Mouse (Mus musculus): ENCODE results near the gene Gm49661.

Gm49661 gene

GRCm38 (mm10) chr8:84934860-84935259 lies 34.4 kb downstream of the Gm49661 start:
- DNase-seq (ENCODE audit: inconsistent ontology term), result no peak

GRCm38 (mm10) chr8:84933767-84934559 lies 35.3 kb downstream of the Gm49661 start:
- no peak for DNase-seq (ENCODE audit: inconsistent ontology term)

GRCm38 (mm10) chr8:84930582-84930981 lies 38.7 kb downstream of the Gm49661 start:
- no peak for DNase-seq (ENCODE audit: inconsistent ontology term)

GRCm38 (mm10) chr8:84928456-84929306 lies 40.6 kb downstream of the Gm49661 start:
- peak; percentile 68 for DNase-seq (ENCODE audit: inconsistent ontology term)

GRCm38 (mm10) chr8:84927513-84927912 lies 41.7 kb downstream of the Gm49661 start:
- DNase-seq (ENCODE audit: inconsistent ontology term), result no peak

- no peak for DNase-seq (ENCODE audit: inconsistent ontology term)
These were observed 43.7 kb downstream of the Gm49661 start for GRCm38 (mm10) chr8:84925557-84925956.

GRCm38 (mm10) chr8:84921596-84921995 lies 47.6 kb downstream of the Gm49661 start:
- DNase-seq (ENCODE audit: inconsistent ontology term), result no peak

GRCm38 (mm10) chr8:84918646-84919045 lies 50.6 kb downstream of the Gm49661 start:
- DNase-seq (ENCODE audit: inconsistent ontology term), result no peak

- no peak for DNase-seq (ENCODE audit: inconsistent ontology term)
These were observed 51.5 kb downstream of the Gm49661 start for GRCm38 (mm10) chr8:84917781-84918180.

Measured in Muller cell, postnatal 12 days (primary cell).